Mouse (Mus musculus): Measurements from ENCODE around the gene Slc18a2. TPM values are rescaled to one million over a fixed set of nuclear protein-coding genes. Genes with fewer than 3 reads are reported as not detected.

Gene Slc18a2
- polyA plus RNA-seq (2017; shearing (Covaris generic)): 6.8 TPM

GRCm38 (mm10) chr19:59260718-59261442, at the start of gene Slc18a2:
TSS of gene Slc18a2 (plus strand) at chr19:59260896.

DNA sequence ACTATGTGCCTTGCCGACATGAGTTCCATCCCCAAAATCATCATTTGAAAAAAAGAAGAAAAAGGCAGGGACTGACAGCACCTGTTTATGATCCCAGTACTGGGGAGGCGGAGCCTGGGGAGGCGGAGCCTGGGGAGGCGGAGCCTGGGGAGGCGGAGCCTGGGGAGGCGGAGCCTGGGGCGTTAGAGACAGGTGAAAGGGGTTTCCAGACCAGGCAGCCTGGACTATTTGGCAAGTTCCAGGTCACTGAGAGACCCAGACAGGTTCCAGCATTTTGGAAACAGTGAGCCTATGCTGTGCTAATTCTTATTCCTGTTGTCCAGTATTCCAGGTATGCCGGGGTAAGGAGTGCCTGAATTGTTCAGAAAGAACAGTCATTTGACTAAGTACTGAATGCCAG, 41.7 kb upstream of the Slc18a2 start, which contains the start of gene Kcnk18:
TSS of gene Kcnk18 (plus strand) at position 224 of the 400 bp plus-strand sequence.

GRCm38 (mm10) chr19:59321990-59322389, 61.3 kb downstream of the Slc18a2 start, which contains the start of gene Rps12-ps3:
TSS of gene Rps12-ps3 (plus strand) at chr19:59322290.

Other genes starting within 250 kb of the Slc18a2 start
- gene Shtn1, start 184.8 kb upstream of the Slc18a2 start, polyA plus RNA-seq (2017; shearing (Covaris generic)): 4.3 TPM
- gene Vax1, start 90.8 kb upstream of the Slc18a2 start, polyA plus RNA-seq (2017; shearing (Covaris generic)): not detected
- gene Kcnk18, start 41.7 kb upstream of the Slc18a2 start, polyA plus RNA-seq (2017; shearing (Covaris generic)): not detected
- gene Rps12-ps3, start 61.4 kb downstream of the Slc18a2 start, polyA plus RNA-seq (2017; shearing (Covaris generic)): 90.3 TPM
- 9.9 TPM for gene Pdzd8, start 84.9 kb downstream of the Slc18a2 start, polyA plus RNA-seq (2017; shearing (Covaris generic))
- not detected for gene Emx2, start 197.5 kb downstream of the Slc18a2 start, polyA plus RNA-seq (2017; shearing (Covaris generic))